Mouse (Mus musculus) myocyte (in vitro differentiated cells): ENCODE measurements at regions not wholly inside any gene's neighbourhood (a gene's known extent, or its start where the extent isn't known, plus 50 kb on each side); places are given as distances from the start of the nearest gene placed in this dataset.

Source experiments
- H3K27me3 ChIP-seq: one replicate; pipeline ENCODE4 v1.6.1; 2011; ENCODE audit not compliant: control insufficient read depth, insufficient read depth, insufficient read length
- H3K36me3 ChIP-seq: one replicate; pipeline ENCODE4 v1.6.1; 2011; ENCODE audit not compliant: control insufficient read depth, insufficient read depth
- H3K4me2 ChIP-seq: one replicate; pipeline ENCODE4 v1.6.1; 2011; ENCODE audit warnings: low read depth, control low read depth
- H3K4me3 ChIP-seq: one replicate; pipeline ENCODE4 v1.5.1; 2011; ENCODE audit warnings: mild to moderate bottlenecking, control low read depth, moderate library complexity
- H3K79me2 ChIP-seq: one replicate; pipeline ENCODE4 v1.6.1; 2011; ENCODE audit not compliant: control insufficient read depth, insufficient read depth
- H3ac ChIP-seq: one replicate; pipeline ENCODE4 v1.6.1; 2011; ENCODE audit not compliant: control insufficient read depth, insufficient read length
- CEBPB ChIP-seq: IDR thresholded peaks from 2 replicates; pipeline ENCODE4 v1.6.1; 2011; ENCODE audit warnings: mild to moderate bottlenecking, moderate library complexity; ENCODE audit not compliant: poor library complexity, insufficient read depth, severe bottlenecking
- E2F4 ChIP-seq: IDR thresholded peaks from one replicate; pipeline ENCODE4 v1.6.1; 2011; ENCODE audit warnings: mild to moderate bottlenecking, control low read depth, moderate library complexity; ENCODE audit not compliant: insufficient read depth
- MAX ChIP-seq: IDR thresholded peaks from one replicate; pipeline ENCODE4 v1.6.1; 2011; ENCODE audit warnings: low read depth, mild to moderate bottlenecking, control low read depth
- MYOD1 ChIP-seq, 3 experiments: IDR thresholded peaks; one replicate each; pipeline ENCODE4 v1.6.1; 2011; ENCODE audit warnings: control low read depth in 2 of 3, low read depth in 2 of 3, mild to moderate bottlenecking in 2 of 3, moderate library complexity in 1 of 3; ENCODE audit not compliant: insufficient read length in 2 of 3, control insufficient read depth in 1 of 3
- MYOG ChIP-seq, 3 experiments: IDR thresholded peaks; one replicate each; pipeline ENCODE4 v1.6.1; 2011; ENCODE audit warnings: control low read depth in 2 of 3, low read depth in 2 of 3, mild to moderate bottlenecking in 2 of 3; ENCODE audit not compliant: insufficient read length in 2 of 3, control insufficient read depth in 1 of 3, insufficient read depth in 1 of 3
- POLR2A ChIP-seq: IDR thresholded peaks from one replicate; pipeline ENCODE4 v1.6.1; 2011; ENCODE audit warnings: low read depth, mild to moderate bottlenecking, control low read depth, moderate library complexity; ENCODE audit not compliant: insufficient read length
- POLR2AphosphoS2 ChIP-seq: IDR thresholded peaks from one replicate; pipeline ENCODE4 v1.6.1; 2011; ENCODE audit warnings: low read depth, control low read depth; ENCODE audit not compliant: insufficient read length
- REST ChIP-seq: IDR thresholded peaks from one replicate; pipeline ENCODE4 v1.6.1; 2011; ENCODE audit warnings: mild to moderate bottlenecking, control low read depth, moderate library complexity; ENCODE audit not compliant: insufficient read depth, insufficient read length
- SRF ChIP-seq: IDR thresholded peaks from one replicate; pipeline ENCODE4 v1.6.1; 2011; ENCODE audit warnings: low read depth; ENCODE audit not compliant: control insufficient read depth, insufficient read length
- TCF12 ChIP-seq: IDR thresholded peaks from one replicate; pipeline ENCODE4 v1.6.1; 2011; ENCODE audit warnings: mild to moderate bottlenecking, control low read depth; ENCODE audit not compliant: poor library complexity, insufficient read depth, severe bottlenecking
- TCF3 ChIP-seq: IDR thresholded peaks from one replicate; pipeline ENCODE4 v1.6.1; 2011; ENCODE audit warnings: low read depth, control low read depth; ENCODE audit not compliant: insufficient read length
- USF1 ChIP-seq: IDR thresholded peaks from one replicate; pipeline ENCODE4 v1.6.1; 2011; ENCODE audit warnings: low read depth, mild to moderate bottlenecking, control low read depth, moderate library complexity

GRCm38 (mm10) chr3:60740543-60741294 lies 261.9 kb upstream of the P2ry1 start:
- Histone ChIP-seq H3K27me3 (no peaks in the 10 kb centered on the region), H3K79me2 (no peaks in the 10 kb centered on the region), H3K4me2 (no peak overlapping the region), H3ac (no peak overlapping the region), H3K36me3 (no peaks in the 10 kb centered on the region), H3K4me3 (no peak overlapping the region)
- TF ChIP-seq REST = no peak
- TF ChIP-seq MAX = no peak
- TF ChIP-seq E2F4 = no peak
- TF ChIP-seq SRF = no peak
- TF ChIP-seq USF1 = no peak
- no peak for TF ChIP-seq MYOD1 (IDR thresholded peaks at IDR 0.05; ENCODE audit: control insufficient read depth in 1 of 3, insufficient read length in 2 of 3, low read depth in 2 of 3)
- TF ChIP-seq POLR2AphosphoS2 = no peak
- no peak for TF ChIP-seq MYOG (IDR thresholded peaks at IDR 0.05; ENCODE audit: control insufficient read depth in 1 of 3, insufficient read depth in 1 of 3, insufficient read length in 2 of 3, low read depth in 2 of 3)

GRCm38 (mm10) chr3:60741379-60741778 lies 261.2 kb upstream of the P2ry1 start:
- Histone ChIP-seq H3K4me2 (no peak overlapping the region), H3K36me3 (no peaks in the 10 kb centered on the region), H3ac (no peak overlapping the region), H3K4me3 (no peak overlapping the region), H3K79me2 (no peaks in the 10 kb centered on the region), H3K27me3 (no peaks in the 10 kb centered on the region)
- no peak for TF ChIP-seq TCF3

GRCm38 (mm10) chr3:60742232-60742631 lies 260.4 kb upstream of the P2ry1 start:
- Histone ChIP-seq H3K4me3 (no peak overlapping the region), H3K79me2 (no peaks in the 10 kb centered on the region), H3K4me2 (no peak overlapping the region), H3ac (no peak overlapping the region), H3K27me3 (no peaks in the 10 kb centered on the region), H3K36me3 (no peaks in the 10 kb centered on the region)
- TF ChIP-seq SRF (no peak), TCF3 (no peak), POLR2A (no peak), MYOG (IDR thresholded peaks at IDR 0.05; ENCODE audit: control insufficient read depth in 1 of 3, insufficient read depth in 1 of 3, insufficient read length in 2 of 3, low read depth in 2 of 3) (no peak), E2F4 (no peak), REST (no peak), CEBPB (no peak), USF1 (no peak), MYOD1 (IDR thresholded peaks at IDR 0.05; ENCODE audit: control insufficient read depth in 1 of 3, insufficient read length in 2 of 3, low read depth in 2 of 3) (no peak), MAX (no peak), TCF12 (no peak)

- no peak overlapping the region for H3K4me3 ChIP-seq
- TF ChIP-seq SRF = no peak
- TF ChIP-seq CEBPB = no peak
- TF ChIP-seq TCF12 = no peak
- TF ChIP-seq MAX = no peak
- no peak for TF ChIP-seq REST
- TF ChIP-seq MYOG (IDR thresholded peaks at IDR 0.05; ENCODE audit: control insufficient read depth in 1 of 3, insufficient read depth in 1 of 3, insufficient read length in 2 of 3, low read depth in 2 of 3) = no peak
- no peak for TF ChIP-seq MYOD1 (IDR thresholded peaks at IDR 0.05; ENCODE audit: control insufficient read depth in 1 of 3, insufficient read length in 2 of 3, low read depth in 2 of 3)
- no peak for TF ChIP-seq TCF3
- no peak for TF ChIP-seq POLR2AphosphoS2
- TF ChIP-seq USF1 = no peak
- H3ac ChIP-seq = no peak overlapping the region
- no peak overlapping the region for H3K4me2 ChIP-seq
- H3K79me2 ChIP-seq = no peaks in the 10 kb centered on the region
- H3K27me3 ChIP-seq = no peaks in the 10 kb centered on the region
- H3K36me3 ChIP-seq = no peaks in the 10 kb centered on the region
Observed at GRCm38 (mm10) chr3:60745075-60745474, 257.5 kb upstream of the P2ry1 start.

- Histone ChIP-seq H3K27me3 (no peaks in the 10 kb centered on the region), H3K4me3 (no peak overlapping the region), H3K4me2 (no peak overlapping the region), H3K79me2 (no peaks in the 10 kb centered on the region), H3ac (no peak overlapping the region), H3K36me3 (no peaks in the 10 kb centered on the region)
- TF ChIP-seq POLR2AphosphoS2 = no peak
- TF ChIP-seq MYOG (IDR thresholded peaks at IDR 0.05; ENCODE audit: control insufficient read depth in 1 of 3, insufficient read depth in 1 of 3, insufficient read length in 2 of 3, low read depth in 2 of 3) = no peak
- TF ChIP-seq SRF = no peak
- TF ChIP-seq POLR2A = no peak
- TF ChIP-seq MYOD1 (IDR thresholded peaks at IDR 0.05; ENCODE audit: control insufficient read depth in 1 of 3, insufficient read length in 2 of 3, low read depth in 2 of 3) = no peak
- no peak for TF ChIP-seq REST
- no peak for TF ChIP-seq TCF12
Observed at GRCm38 (mm10) chr3:60758568-60758967, 244.0 kb upstream of the P2ry1 start.
